ENCODE assay signal across 15 mouse cellular contexts in genomic region chr9:110273507-110273906, GRCm38 (mm10). TPM values are rescaled to one million over a fixed set of nuclear protein-coding genes. Genes with fewer than 3 reads are reported as not detected.
"Had no signal": no experiment of that assay in that cellular context is flagged by ENCODE, and none has a peak within 500 bp of the region (broad histone marks: within the 10 kb centered on the region; RNA-seq: fewer than 3 reads in every experiment).

No protein-coding gene starts in this region.

- H3K4me1 ChIP-seq: liver, embryonic 13.5 days; midbrain, embryonic 12.5 days; neural tube, embryonic 13.5 days had no signal

- H3K27ac ChIP-seq: kidney, embryonic 15.5 days; liver, embryonic 13.5 days; midbrain, embryonic 12.5 days; neural tube, embryonic 13.5 days had no signal

- H3K36me3 ChIP-seq: kidney, embryonic 15.5 days; liver, embryonic 13.5 days; midbrain, embryonic 12.5 days; neural tube, embryonic 13.5 days had no signal

- H3K27me3 ChIP-seq: kidney, embryonic 15.5 days; liver, embryonic 13.5 days; midbrain, embryonic 12.5 days; neural tube, embryonic 13.5 days had no signal

- DNase-seq: kidney, adult 8-10 months; kidney, postnatal 10 days; kidney, postnatal 36 days; liver, embryonic 13.5 days; lung, adult 2 months; lung, postnatal 14 days; lung, postnatal 4 days; retina, postnatal 1 day; thymus, adult 18-20 months; thymus, postnatal 25 days had no signal

- H3K4me3 ChIP-seq: kidney, embryonic 15.5 days; liver, embryonic 13.5 days; midbrain, embryonic 12.5 days; myocyte; neural tube, embryonic 13.5 days had no signal

RNA-seq across cellular contexts. Expression of gene Cspg5, which starts 29.9 kb away (rescaled TPM):
- total RNA-seq: monocyte, adult 5-6 weeks had no signal
